Mouse (Mus musculus) heart, embryonic 10.5 days (tissue): ENCODE data around the gene Bricd5. TPM values are rescaled to one million over a fixed set of nuclear protein-coding genes. Genes with fewer than 3 reads are reported as not detected.
"Not testable (repeated sequence)": the region's sequence is repeated elsewhere in the genome, so short reads cannot be mapped to it uniquely, and the experiment has no call there.

Experiments used
- DNase-seq: peaks from one replicate; pipeline ENCODE4 v3.0.0-alpha.2; 2017; ENCODE audit warnings: low spot score
- H3K27ac ChIP-seq: fragments of 300-500 bp; sonication (generic); 2 replicates; pipeline ENCODE4 v1.5.1; 2016; ENCODE audit warnings: mild to moderate bottlenecking
- H3K27me3 ChIP-seq: fragments of 300-500 bp; sonication (generic); 2 replicates; pipeline ENCODE4 v1.6.1; 2016; ENCODE audit warnings: mild to moderate bottlenecking; ENCODE audit not compliant: poor library complexity, insufficient read depth, severe bottlenecking
- H3K36me3 ChIP-seq: fragments of 300-500 bp; sonication (generic); 2 replicates; pipeline ENCODE4 v1.6.1; 2016; ENCODE audit warnings: mild to moderate bottlenecking, moderate library complexity
- H3K4me1 ChIP-seq: fragments of 300-500 bp; sonication (generic); 2 replicates; pipeline ENCODE4 v1.6.1; 2016; ENCODE audit warnings: mild to moderate bottlenecking
- H3K4me3 ChIP-seq: fragments of 300-500 bp; sonication (generic); 2 replicates; pipeline ENCODE4 v1.5.1; 2016; ENCODE audit warnings: mild to moderate bottlenecking, moderate library complexity
- H3K9me3 ChIP-seq: fragments of 300-500 bp; sonication (generic); 2 replicates; pipeline ENCODE4 v1.6.1; 2016; ENCODE audit warnings: mild to moderate bottlenecking, moderate library complexity
- WGBS: fragments of 180-500 bp; shearing (Covaris S2); methylation state at CpG from one replicate; pipeline ENCODE4 v1.1.7; 2016; 5-methylcytosine and 5-hydroxymethylcytosine counted together
- polyA plus RNA-seq: library from polyadenylated mRNA; unstranded; fragments of >200 nt; fragmentation: Nextera tagmentation; extraction: Ambion mirVana; gene quantifications from 2 replicates; pipeline ENCODE4 v1.2.1, GENCODE M21; 2016

Bricd5 gene
- 0.48 and 0.69 TPM in 2 replicates for polyA plus RNA-seq

DNA sequence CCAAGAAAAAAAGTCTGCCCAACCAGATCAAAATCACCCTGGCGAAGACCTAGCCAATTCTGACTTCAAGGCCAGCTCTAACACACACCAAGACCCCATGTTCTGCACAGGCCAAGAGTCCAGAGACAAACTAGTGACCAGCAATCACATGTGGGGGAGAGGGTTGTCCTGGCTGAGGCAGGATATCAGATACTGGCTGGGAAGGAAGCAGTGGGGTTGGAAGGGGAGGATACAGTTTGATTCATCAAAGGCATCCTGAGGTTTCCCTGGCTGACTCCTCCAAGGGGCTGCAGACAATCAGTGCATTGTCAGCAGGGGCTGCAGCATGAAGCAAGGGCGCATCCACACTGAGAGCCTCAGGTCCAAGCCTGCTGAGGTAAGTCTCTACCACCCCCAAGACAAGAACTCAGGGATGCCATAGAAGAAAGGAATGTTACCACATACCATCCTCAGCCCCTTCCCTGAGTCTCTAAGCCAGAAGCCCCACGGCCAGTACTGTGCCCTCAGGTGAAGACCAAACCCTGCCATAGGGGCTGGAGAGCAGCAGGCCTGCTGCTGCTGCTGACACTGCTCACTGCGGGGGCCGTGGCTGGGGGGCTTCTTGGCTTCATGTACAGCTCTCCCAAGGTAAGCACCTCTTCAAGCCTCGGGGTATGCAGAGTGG, at the start of gene Bricd5:
Bricd5 (plus strand) TSS at position 273 of the 664 bp plus-strand sequence.
- Histone ChIP-seq H3K27me3 (no peaks in the 10 kb centered on the region), H3K9me3 (no peaks in the 10 kb centered on the region), H3K4me1 (peaks cover 52% of the 10 kb centered on the region), H3K27ac (peak within 1 kb of the TSS; percentile 13; the same call in 1 of the 2 replicates), H3K36me3 (peaks cover 52% of the 10 kb centered on the region), H3K4me3 (peak within 1 kb of the TSS; percentile 95; the same call in 1 of the 2 replicates)
- DNase-seq = no peak
- WGBS = 71% methylated on average over 6 of the region's 6 CpGs

DNA sequence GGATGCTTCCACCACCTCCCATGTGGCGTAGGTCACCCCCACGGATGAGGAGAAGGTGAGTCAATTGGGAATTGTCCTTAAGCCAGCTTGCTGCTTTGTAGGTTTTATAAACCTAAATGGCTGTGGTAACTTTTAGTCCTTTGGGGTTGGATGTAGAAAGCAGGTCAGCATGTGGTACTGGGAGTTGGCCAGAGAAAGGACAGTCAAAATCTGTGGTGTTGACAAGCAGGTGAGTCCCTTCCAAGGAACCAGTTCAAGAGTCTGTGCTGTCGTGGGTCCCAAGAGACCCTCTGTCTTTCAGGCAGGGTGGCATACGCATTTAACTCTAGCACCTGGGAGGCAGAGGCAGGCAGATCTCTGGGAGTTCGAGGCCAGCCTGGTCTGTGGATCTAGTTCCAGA, 49.2 kb upstream of the Bricd5 start:
- H3K9me3 ChIP-seq = no peaks in the 10 kb centered on the region
- 95% methylated on average over 5 of the region's 5 CpGs for WGBS
- no peaks in the 10 kb centered on the region for H3K27me3 ChIP-seq
- peaks cover 16% of the 10 kb centered on the region for H3K4me1 ChIP-seq
- H3K27ac ChIP-seq = no peak overlapping the region
- no peak overlapping the region for H3K4me3 ChIP-seq
- peaks cover 58% of the 10 kb centered on the region for H3K36me3 ChIP-seq
- DNase-seq = no peak

DNA sequence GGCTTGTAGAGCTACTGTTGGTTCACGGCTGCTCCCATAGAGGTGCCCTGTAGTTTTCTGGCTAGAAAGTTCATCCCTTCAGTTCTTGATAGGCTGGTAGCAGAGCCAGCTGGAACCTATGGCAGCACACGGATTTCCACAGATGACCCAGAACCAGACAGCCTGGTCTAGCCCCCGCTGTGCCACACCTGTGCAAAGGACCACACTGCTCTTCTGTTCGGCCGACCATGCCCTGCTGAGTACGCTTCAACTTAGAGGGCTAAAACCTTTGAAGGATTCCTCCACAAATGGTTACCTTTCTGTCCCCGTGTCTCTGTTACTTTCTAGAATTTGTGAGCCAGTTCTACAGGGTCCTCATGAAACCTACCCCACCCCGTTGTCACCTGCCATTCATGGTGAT, 48.4 kb upstream of the Bricd5 start:
- not testable (repeated sequence) for H3K27me3 ChIP-seq
- H3K36me3 ChIP-seq = peaks cover 54% of the 10 kb centered on the region

DNA sequence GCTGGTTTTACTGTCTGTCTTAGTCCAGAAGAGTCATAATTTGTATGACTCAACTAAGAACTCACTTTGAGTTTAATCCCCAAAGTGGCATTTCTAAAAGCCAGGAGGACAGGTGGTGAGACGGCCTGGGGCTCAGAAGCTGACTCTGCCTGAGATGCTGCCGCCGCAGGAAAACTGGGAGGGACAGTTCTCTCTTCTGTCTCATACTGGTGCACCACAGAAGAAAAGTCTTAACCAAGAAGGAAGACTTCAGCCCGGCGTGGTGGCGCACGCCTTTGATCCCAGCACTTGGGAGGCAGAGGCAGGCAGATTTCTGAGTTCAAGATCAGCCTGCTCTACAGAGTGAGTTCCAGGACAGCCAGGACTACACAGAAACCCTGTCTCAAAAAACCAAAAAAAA, 47.8 kb upstream of the Bricd5 start:
- Histone ChIP-seq H3K36me3 (peaks cover 54% of the 10 kb centered on the region), H3K4me1 (peaks cover 30% of the 10 kb centered on the region), H3K9me3 (no peaks in the 10 kb centered on the region), H3K4me3 (peak overlapping the region; percentile 89; the same call in 1 of the 2 replicates), H3K27me3 (no peaks in the 10 kb centered on the region), H3K27ac (no peak overlapping the region)
- WGBS = 87% methylated on average over 7 of the region's 7 CpGs
- no peak for DNase-seq

More for the DNA sequence above, 48.4 kb upstream of the Bricd5 start:
- peaks cover 25% of the 10 kb centered on the region for H3K4me1 ChIP-seq
- not testable (repeated sequence) for DNase-seq, H3K27ac ChIP-seq, H3K4me3 ChIP-seq, H3K9me3 ChIP-seq
- 92% methylated on average over 6 of the region's 8 CpGs for WGBS

DNA sequence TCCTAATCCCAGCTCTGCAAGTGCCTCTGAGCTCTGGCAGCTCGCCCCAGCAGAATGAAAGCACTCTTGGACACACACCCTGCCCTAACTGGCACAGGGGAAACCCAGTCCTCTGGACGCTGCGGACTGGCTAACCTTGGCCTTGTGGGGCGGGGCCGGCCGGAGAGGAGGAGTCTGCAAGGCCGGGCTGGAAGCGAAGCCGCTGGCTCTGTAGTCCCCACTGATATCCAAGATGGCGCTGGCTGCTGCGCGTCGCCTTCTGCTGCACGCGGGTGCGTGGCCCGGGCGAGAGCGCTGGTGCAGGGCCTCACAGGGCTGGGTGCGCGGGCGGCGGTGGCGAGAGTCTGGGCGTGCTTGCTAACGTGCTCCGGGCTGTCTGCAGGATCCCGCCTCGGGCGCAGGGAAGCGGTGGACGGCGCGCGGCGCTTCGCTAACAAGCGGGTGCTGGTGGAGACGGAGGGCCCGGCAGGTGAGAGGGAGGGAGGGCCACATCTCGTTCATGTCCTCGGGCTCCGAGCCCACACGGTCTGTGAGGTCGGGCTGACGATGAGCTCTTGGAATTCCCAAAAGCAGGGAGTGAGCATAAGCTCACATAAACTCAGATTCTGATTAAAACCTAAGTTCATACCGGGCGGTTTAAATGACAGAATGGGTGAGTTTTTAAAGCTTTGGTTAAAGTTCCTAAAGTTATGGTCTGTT, 47.1 kb upstream of the Bricd5 start, which contains the start of gene Eci1:
Eci1 (plus strand) TSS at position 171 of the 699 bp plus-strand sequence.
- peak; percentile 98 for DNase-seq
- H3K9me3 ChIP-seq = no peaks in the 10 kb centered on the region
- peaks cover 31% of the 10 kb centered on the region for H3K4me1 ChIP-seq
- H3K27me3 ChIP-seq = no peaks in the 10 kb centered on the region
- peak within 1 kb of the TSS; percentile 100 for H3K27ac ChIP-seq
- WGBS = under 1% methylated on average over 48 of the region's 48 CpGs
- peaks cover 49% of the 10 kb centered on the region for H3K36me3 ChIP-seq
- H3K4me3 ChIP-seq = peak within 1 kb of the TSS; percentile 89

DNA sequence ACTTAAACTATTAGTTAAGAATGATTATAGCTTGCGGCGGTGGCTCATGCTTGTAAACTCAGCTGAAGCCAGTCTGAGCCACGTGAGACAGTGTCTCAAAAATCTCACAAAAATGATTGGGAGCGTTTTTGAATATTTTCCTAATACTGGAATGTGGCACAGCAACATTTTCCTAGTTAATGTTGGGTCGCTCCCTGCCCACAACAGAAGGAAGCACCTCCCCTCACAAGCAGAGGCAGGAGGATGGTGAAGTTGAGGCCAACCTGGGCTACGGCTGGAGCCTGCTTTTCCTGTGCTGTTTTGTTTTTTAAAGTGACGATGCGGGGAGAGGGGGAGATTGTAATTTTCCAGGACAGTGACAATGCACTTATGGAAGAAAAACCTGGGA, 46.5 kb upstream of the Bricd5 start:
- peaks cover 48% of the 10 kb centered on the region for H3K36me3 ChIP-seq
- DNase-seq = no peak
- H3K4me3 ChIP-seq = peak overlapping the region; percentile 89
- WGBS = 3% methylated on average over 8 of the region's 8 CpGs
- H3K9me3 ChIP-seq = no peaks in the 10 kb centered on the region
- peaks cover 34% of the 10 kb centered on the region for H3K4me1 ChIP-seq
- no peaks in the 10 kb centered on the region for H3K27me3 ChIP-seq
- H3K27ac ChIP-seq = peak overlapping the region; percentile 100

DNA sequence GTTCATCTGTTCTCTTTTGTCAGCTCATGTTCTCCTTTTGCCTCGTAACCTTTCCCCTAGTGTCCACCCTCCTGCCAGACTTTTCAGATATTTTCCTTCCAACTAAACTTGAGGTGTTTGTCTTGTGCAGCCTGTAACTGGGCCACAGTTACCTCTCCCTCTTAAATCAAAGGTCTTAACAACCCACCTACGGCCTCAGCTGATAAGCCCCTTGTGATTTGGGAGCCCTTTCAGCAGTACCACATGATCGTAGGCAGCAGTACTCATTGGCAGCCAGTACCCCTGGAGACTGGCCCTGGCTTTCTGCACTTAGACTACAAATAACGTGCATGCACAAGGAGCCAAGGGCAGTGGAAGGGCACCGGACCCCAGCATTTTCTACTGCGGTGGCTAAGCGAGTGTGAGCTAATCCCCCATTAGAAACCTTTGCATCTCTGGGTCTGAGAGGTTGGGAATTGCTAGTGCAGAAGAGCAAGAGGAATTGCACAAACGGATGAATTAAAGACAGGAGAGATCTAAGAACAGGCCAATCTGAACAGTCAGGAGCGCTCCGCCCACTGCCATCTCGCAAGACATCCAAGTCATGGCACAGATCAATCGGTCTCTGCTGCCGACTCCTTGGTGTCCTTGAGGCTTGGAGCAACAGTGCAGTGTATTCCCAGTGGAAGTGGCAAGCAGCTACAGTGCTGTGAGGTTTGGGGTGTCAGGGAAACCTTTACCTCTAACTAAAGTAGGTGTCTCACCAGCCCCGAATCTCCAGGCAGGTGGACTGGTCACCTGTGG, 44.3 kb upstream of the Bricd5 start:
- Histone ChIP-seq H3K9me3 (no peaks in the 10 kb centered on the region), H3K4me1 (peaks cover 34% of the 10 kb centered on the region), H3K27ac (peak overlapping the region; percentile 87), H3K27me3 (no peaks in the 10 kb centered on the region), H3K36me3 (peaks cover 42% of the 10 kb centered on the region), H3K4me3 (peak overlapping the region; percentile 10; the same call in 1 of the 2 replicates)
- no peak for DNase-seq
- 67% methylated on average over 14 of the region's 14 CpGs for WGBS

DNA sequence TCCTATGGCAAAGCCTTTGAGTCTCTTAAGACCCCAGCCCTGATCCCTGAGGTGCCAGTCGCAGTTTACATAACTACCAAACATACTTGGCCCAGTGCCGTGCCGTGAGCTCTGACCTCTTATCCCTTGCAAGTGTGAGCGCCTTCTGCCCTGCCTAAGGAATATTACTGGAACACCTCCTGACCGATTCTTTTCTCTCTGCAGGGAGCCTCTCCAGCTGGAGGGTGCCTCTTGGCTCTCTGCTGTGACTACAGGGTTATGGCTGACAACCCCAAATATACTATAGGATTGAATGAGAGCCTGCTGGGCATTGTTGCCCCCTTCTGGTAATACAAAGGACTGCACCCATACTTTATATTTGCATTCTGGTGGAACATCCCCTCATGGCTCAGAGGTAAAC, 36.7 kb upstream of the Bricd5 start:
- Histone ChIP-seq H3K4me3 (no peak overlapping the region), H3K36me3 (peaks cover 91% of the 10 kb centered on the region), H3K27ac (no peak overlapping the region), H3K9me3 (no peaks in the 10 kb centered on the region), H3K4me1 (no peaks in the 10 kb centered on the region), H3K27me3 (no peaks in the 10 kb centered on the region)
- DNase-seq = no peak
- WGBS = 79% methylated on average over 5 of the region's 5 CpGs

DNA sequence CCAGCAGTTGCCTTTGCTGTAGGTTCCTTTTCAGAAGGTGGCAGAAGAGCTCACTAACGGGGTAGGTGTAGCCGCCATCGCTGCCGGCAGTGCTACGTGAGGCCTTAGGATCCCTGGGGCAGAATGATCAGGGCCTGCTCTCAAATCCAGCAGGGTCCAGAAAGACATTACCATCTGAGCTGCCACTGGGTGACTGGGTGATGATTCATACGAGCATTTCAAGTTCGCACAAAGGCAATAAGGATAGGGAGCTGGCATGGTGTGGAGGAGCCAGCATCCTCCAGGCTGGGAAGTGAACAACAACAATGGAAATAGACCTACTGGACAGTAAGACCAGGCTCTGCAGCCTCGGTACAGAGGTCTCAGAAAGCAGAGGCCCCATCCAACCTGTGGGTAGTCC, 33.3 kb upstream of the Bricd5 start:
- Histone ChIP-seq H3K4me3 (no peak overlapping the region), H3K27me3 (no peaks in the 10 kb centered on the region), H3K36me3 (peaks cover 99% of the 10 kb centered on the region), H3K27ac (no peak overlapping the region), H3K4me1 (no peaks in the 10 kb centered on the region), H3K9me3 (no peaks in the 10 kb centered on the region)
- whole genome bisulfite sequencing = 92% methylated on average over 8 of the region's 8 CpGs
- DNase-seq = no peak

DNA sequence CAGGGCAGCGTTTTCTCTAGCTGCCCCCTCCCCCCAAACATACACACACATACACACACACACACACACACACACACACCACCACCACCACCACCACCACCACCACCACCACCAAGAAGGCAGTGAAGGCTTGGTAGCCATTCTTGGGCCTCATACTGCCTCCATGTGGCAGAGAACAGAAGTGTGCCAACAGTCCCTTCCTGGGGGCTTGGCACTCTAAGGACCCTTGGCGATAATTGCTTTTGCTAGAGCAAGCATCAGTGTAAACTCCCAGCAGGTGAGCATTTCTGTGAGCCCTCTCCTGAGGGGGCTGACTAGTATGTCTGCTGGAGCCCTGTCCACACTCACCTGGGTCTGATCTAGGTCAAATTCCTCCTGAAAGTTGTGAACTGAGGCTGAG, 32.5 kb upstream of the Bricd5 start:
- Histone ChIP-seq H3K9me3 (no peaks in the 10 kb centered on the region), H3K4me1 (no peaks in the 10 kb centered on the region), H3K27ac (no peak overlapping the region), H3K4me3 (no peak overlapping the region), H3K36me3 (peaks cover 99% of the 10 kb centered on the region), H3K27me3 (no peaks in the 10 kb centered on the region)
- no peak for DNase-seq
- 47% methylated on average over 2 of the region's 2 CpGs for WGBS

DNA sequence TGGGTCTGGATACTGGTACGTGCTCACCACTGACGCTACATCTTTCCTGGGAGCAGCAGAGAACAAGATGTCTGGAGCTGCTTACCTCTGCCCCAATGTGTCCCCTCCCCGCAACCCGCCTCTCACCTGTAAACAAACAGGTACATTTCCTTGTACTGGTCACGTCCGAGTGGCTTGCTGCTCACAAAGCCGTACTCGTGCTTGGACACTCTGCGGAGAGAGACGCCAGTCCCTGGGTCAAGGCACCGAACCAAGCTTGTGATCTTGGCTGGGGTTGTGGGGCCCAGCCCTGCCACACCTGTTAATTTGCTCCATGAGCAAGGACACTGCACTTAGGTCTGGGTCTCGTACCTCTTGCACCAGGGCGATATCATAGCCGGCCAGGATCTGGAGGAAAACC, 31.6 kb upstream of the Bricd5 start:
- Histone ChIP-seq H3K4me3 (no peak overlapping the region), H3K36me3 (peaks cover 99% of the 10 kb centered on the region), H3K9me3 (no peaks in the 10 kb centered on the region), H3K27ac (no peak overlapping the region), H3K27me3 (no peaks in the 10 kb centered on the region), H3K4me1 (no peaks in the 10 kb centered on the region)
- WGBS = 90% methylated on average over 14 of the region's 14 CpGs
- DNase-seq = no peak

DNA sequence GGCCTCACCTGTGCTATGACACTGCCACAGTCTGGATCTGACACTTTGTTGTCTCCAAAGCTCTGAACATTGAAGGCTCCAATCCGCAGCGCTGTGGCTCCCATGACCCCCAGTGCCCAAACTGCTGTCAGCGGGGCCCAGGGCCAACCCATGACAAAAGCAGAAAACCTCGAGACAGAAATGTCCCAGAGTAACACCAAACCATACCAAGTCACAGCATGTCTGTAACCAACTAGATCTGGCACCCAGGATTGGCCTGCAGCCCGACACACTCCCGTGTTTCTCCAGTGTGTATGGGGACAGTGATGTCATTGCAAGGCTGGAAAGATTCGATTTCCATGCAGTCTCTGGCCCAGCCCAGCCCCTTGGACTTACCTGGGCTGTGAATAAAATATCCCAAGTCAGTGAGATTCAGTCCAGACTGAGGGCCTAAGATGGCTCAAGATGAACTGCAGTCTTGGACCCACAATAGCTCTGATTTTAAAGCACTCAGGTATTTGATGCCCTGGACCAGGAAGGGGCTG, 31.0 kb upstream of the Bricd5 start, which contains the start of gene Dnase1l2:
Dnase1l2 (minus strand) TSS at position 474 of the 524 bp plus-strand sequence.
- H3K4me3 ChIP-seq = no peak within 1 kb of the TSS
- 91% methylated on average over 7 of the region's 7 CpGs for WGBS
- H3K27me3 ChIP-seq = no peaks in the 10 kb centered on the region
- DNase-seq = no peak
- no peaks in the 10 kb centered on the region for H3K9me3 ChIP-seq
- H3K27ac ChIP-seq = no peak within 1 kb of the TSS
- peaks cover 99% of the 10 kb centered on the region for H3K36me3 ChIP-seq
- no peaks in the 10 kb centered on the region for H3K4me1 ChIP-seq
